Comparison of ENCODE assay signal across 17 mouse cellular contexts in the genomic region with DNA sequence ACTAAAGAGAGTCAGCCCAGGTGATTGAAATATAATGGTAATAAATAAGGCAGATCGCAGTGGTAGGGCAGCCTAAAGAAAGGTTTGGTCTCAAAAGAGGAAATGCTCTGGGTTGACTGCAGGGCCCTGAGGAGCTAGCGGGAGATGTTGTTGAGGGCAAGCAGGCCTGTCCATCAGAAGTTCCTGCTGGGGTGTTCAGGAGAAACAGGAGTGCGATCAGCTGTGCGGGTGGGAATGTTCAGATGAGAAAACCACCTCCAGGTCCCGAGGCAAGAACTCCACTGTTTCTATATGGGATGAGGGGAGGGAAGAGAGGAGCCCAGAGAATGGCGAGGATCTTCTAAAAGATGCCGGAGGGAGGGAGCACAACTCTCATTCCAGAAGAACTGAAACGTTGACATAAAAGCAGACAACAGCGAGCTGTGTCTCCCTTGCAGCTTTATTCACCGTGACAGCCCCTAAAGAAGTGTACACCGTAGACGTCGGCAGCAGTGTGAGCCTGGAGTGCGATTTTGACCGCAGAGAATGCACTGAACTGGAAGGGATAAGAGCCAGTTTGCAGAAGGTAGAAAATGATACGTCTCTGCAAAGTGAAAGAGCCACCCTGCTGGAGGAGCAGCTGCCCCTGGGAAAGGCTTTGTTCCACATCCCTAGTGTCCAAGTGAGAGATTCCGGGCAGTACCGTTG. TPM values are rescaled to one million over a fixed set of nuclear protein-coding genes. Genes with fewer than 3 reads are reported as not detected.
"Had no signal": no experiment of that assay in that cellular context is flagged by ENCODE, and none has a peak within 500 bp of the region (broad histone marks: within the 10 kb centered on the region; RNA-seq: fewer than 3 reads in every experiment).

No protein-coding gene starts in this region.

- H3K27me3 ChIP-seq: midbrain, embryonic 12.5 days; neural tube, embryonic 12.5 days had no signal

- H3K4me3 ChIP-seq: midbrain, embryonic 10.5 days; midbrain, embryonic 12.5 days; myocyte; neural tube, embryonic 12.5 days had no signal

- H3K9me3 ChIP-seq: midbrain, embryonic 10.5 days; midbrain, embryonic 12.5 days; neural tube, embryonic 12.5 days had no signal

- H3K36me3 ChIP-seq: midbrain, embryonic 10.5 days; midbrain, embryonic 12.5 days; neural tube, embryonic 12.5 days had no signal

- H3K4me2 ChIP-seq: lung, embryonic 14.5 days; midbrain, embryonic 12.5 days; neural tube, embryonic 12.5 days had no signal

- ATAC-seq: midbrain, embryonic 16.5 days had no signal

- H3K27ac ChIP-seq: midbrain, embryonic 10.5 days; midbrain, embryonic 12.5 days; neural tube, embryonic 12.5 days had no signal

- DNase-seq: lung, adult 18-20 months; lung, embryonic 14.5 days; lung, postnatal 10 days; lung, postnatal 4 days; midbrain, embryonic 14.5 days; right cerebral cortex, postnatal 14 days; thymus, adult 18-20 months had no signal

- H3K4me1 ChIP-seq: neural tube, embryonic 12.5 days had no signal

- H3K9ac ChIP-seq: lung, embryonic 14.5 days; midbrain, embryonic 12.5 days; neural tube, embryonic 12.5 days had no signal

RNA-seq across cellular contexts. Expression of gene Pdcd1lg2, which starts 26.2 kb away (rescaled TPM):
- total RNA-seq: megakaryocyte-erythroid progenitor cell, adult 5-6 weeks had no signal
- polyA plus RNA-seq: lung, embryonic 14.5 days; lung, embryonic 16.5 days; midbrain, embryonic 10.5 days; midbrain, embryonic 12.5 days; midbrain, embryonic 14.5 days; midbrain, embryonic 16.5 days; myocyte; neural tube, embryonic 12.5 days; neural tube, embryonic 14.5 days; stomach, embryonic 14.5 days; stomach, embryonic 16.5 days had no signal
